Mouse (Mus musculus) stomach, embryonic 14.5 days (tissue): ENCODE measurements around the gene Chd5. TPM values are rescaled to one million over a fixed set of nuclear protein-coding genes. Genes with fewer than 3 reads are reported as not detected.
A peak's percentile ranks its signal among the peaks of the same experiment; 100 is the strongest.

ENCODE experiments used
- ATAC-seq: fragments of 200-750 bp; cut with Nextera tagmentation; 2 replicates; pipeline ENCODE4 v1.8.0; 2017; ENCODE audit warnings: low read depth, moderate TSS enrichment; ENCODE audit not compliant: insufficient number of reproducible peaks, insufficient read depth, low FRiP score
- H3K27ac ChIP-seq: fragments of 300-500 bp; sonication (generic); 2 replicates; pipeline ENCODE4 v1.5.1; 2014; ENCODE audit warnings: mild to moderate bottlenecking, low read length, moderate library complexity, mixed read lengths
- H3K27me3 ChIP-seq: fragments of 300-500 bp; sonication (generic); 2 replicates; pipeline ENCODE4 v1.6.1; 2014; ENCODE audit warnings: low read length, control low read depth, mixed read lengths; ENCODE audit not compliant: control insufficient read depth, insufficient read depth
- H3K36me3 ChIP-seq: fragments of 300-500 bp; sonication (generic); 2 replicates; pipeline ENCODE4 v1.6.1; 2014; ENCODE audit warnings: mild to moderate bottlenecking, control low read depth, low read length, moderate library complexity, mixed read lengths; ENCODE audit not compliant: control insufficient read depth, insufficient read depth
- H3K4me1 ChIP-seq: fragments of 300-500 bp; sonication (generic); 2 replicates; pipeline ENCODE4 v1.6.1; 2014; ENCODE audit warnings: low read length, control low read depth, mixed read lengths; ENCODE audit not compliant: control insufficient read depth, insufficient read depth
- H3K4me2 ChIP-seq: fragments of 300-500 bp; sonication (generic); replicated peaks from 2 replicates; pipeline ENCODE4 v1.6.1; 2014; ENCODE audit warnings: low read depth, low read length, control low read depth
- H3K4me3 ChIP-seq: fragments of 300-500 bp; sonication (generic); 2 replicates; pipeline ENCODE4 v1.5.1; 2014; ENCODE audit warnings: low read depth, low read length, control low read depth
- H3K9ac ChIP-seq: fragments of 300-500 bp; sonication (generic); replicated peaks from 2 replicates; pipeline ENCODE4 v1.6.1; 2014; ENCODE audit warnings: low read depth, mild to moderate bottlenecking, control low read depth, low read length, moderate library complexity, mixed read lengths
- H3K9me3 ChIP-seq: fragments of 300-500 bp; sonication (generic); 2 replicates; pipeline ENCODE4 v1.6.1; 2016; ENCODE audit warnings: low read depth, low read length, control low read depth; ENCODE audit not compliant: control insufficient read depth
- WGBS: fragments of 180-500 bp; shearing (Covaris S2); extraction: QIAGEN DNeasy Blood & Tissue Kit; methylation state at CpG from one replicate; pipeline ENCODE4 v1.1.7; 2014; 5-methylcytosine and 5-hydroxymethylcytosine counted together
- polyA plus RNA-seq: library from polyadenylated mRNA; unstranded; fragments of >200 nt; fragmentation: Nextera tagmentation; extraction: Ambion mirVana; gene quantifications from 2 replicates; pipeline ENCODE4 v1.2.1, GENCODE M21; 2014

Chd5 gene
- polyA plus RNA-seq, result 0.39 and 0.81 TPM in 2 replicates

- Histone ChIP-seq H3K4me1 (0 out of 2 replicates have a peak, but pooled peaks cover 9% of the 10 kb centered on the region), H3K4me3 (peak within 1 kb of the TSS; percentile 49), H3K4me2 (peak within 1 kb of the TSS; percentile 100), H3K9me3 (no peaks in the 10 kb centered on the region), H3K9ac (no peak within 1 kb of the TSS; the same call in 1 of the 2 replicates), H3K27me3 (peaks cover 28% of the 10 kb centered on the region), H3K36me3 (peaks cover 14% of the 10 kb centered on the region), H3K27ac (no peak within 1 kb of the TSS)
- WGBS, result 1% methylated on average over 62 of the region's 120 CpGs
- no peak for ATAC-seq
These were observed at the start of gene Chd5 for GRCm38 (mm10) chr4:152338419-152339292. Gene Chd5, plus strand, starts transcription at chr4:152338651.

GRCm38 (mm10) chr4:152290385-152290784, 48.1 kb upstream of the Chd5 start:
- Histone ChIP-seq H3K4me2 (peak overlapping the region; percentile 37), H3K36me3 (no peaks in the 10 kb centered on the region), H3K9me3 (no peaks in the 10 kb centered on the region), H3K4me1 (peaks cover 15% of the 10 kb centered on the region; the same call in 1 of the 2 replicates), H3K9ac (no peak overlapping the region), H3K27me3 (peaks cover 53% of the 10 kb centered on the region), H3K27ac (no peak overlapping the region), H3K4me3 (peak overlapping the region; percentile 8)
- under 1% methylated on average over 39 of the region's 39 CpGs for WGBS
- ATAC-seq, result no peak

GRCm38 (mm10) chr4:152290991-152291390, 47.5 kb upstream of the Chd5 start:
- 0 out of 2 replicates have a peak overlapping the region, but pooled peaks have one; percentile 37 for H3K4me2 ChIP-seq
- no peak overlapping the region for H3K27ac ChIP-seq
- no peak overlapping the region for H3K4me3 ChIP-seq
- peaks cover 48% of the 10 kb centered on the region for H3K27me3 ChIP-seq
- H3K9me3 ChIP-seq, result no peaks in the 10 kb centered on the region
- no peaks in the 10 kb centered on the region for H3K36me3 ChIP-seq
- peaks cover 19% of the 10 kb centered on the region; the same call in 1 of the 2 replicates for H3K4me1 ChIP-seq
- no peak overlapping the region for H3K9ac ChIP-seq
- ATAC-seq, result no peak
- WGBS, result 25% methylated on average over 11 of the region's 11 CpGs

- Histone ChIP-seq H3K4me2 (peak within 1 kb of the TSS; percentile 37), H3K36me3 (no peaks in the 10 kb centered on the region), H3K27ac (no peak within 1 kb of the TSS), H3K9me3 (no peaks in the 10 kb centered on the region), H3K9ac (no peak within 1 kb of the TSS), H3K27me3 (peaks cover 43% of the 10 kb centered on the region), H3K4me3 (peak within 1 kb of the TSS; percentile 8; the same call in 1 of the 2 replicates), H3K4me1 (peaks cover 19% of the 10 kb centered on the region; the same call in 1 of the 2 replicates)
- 33% methylated on average over 6 of the region's 6 CpGs for WGBS
- no peak for ATAC-seq
These were observed 46.9 kb upstream of the Chd5 start, which contains the start of gene Hes3 for GRCm38 (mm10) chr4:152291562-152291961. Gene Hes3, minus strand, starts transcription at chr4:152291662.

GRCm38 (mm10) chr4:152292102-152292765, 46.2 kb upstream of the Chd5 start:
- peaks cover 36% of the 10 kb centered on the region for H3K27me3 ChIP-seq
- H3K4me3 ChIP-seq, result no peak overlapping the region

GRCm38 (mm10) chr4:152294188-152294929, 44.1 kb upstream of the Chd5 start:
- peaks cover 27% of the 10 kb centered on the region for H3K4me1 ChIP-seq
- H3K36me3 ChIP-seq, result no peaks in the 10 kb centered on the region
- no peak for ATAC-seq
- H3K4me3 ChIP-seq, result no peak overlapping the region
- 52% methylated on average over 10 of the region's 10 CpGs for WGBS
- no peak overlapping the region for H3K9ac ChIP-seq
- H3K9me3 ChIP-seq, result no peaks in the 10 kb centered on the region
- H3K4me2 ChIP-seq, result no peak overlapping the region
- no peak overlapping the region for H3K27ac ChIP-seq
- H3K27me3 ChIP-seq, result peaks cover 22% of the 10 kb centered on the region

More at GRCm38 (mm10) chr4:152292102-152292765, 46.2 kb upstream of the Chd5 start:
- Histone ChIP-seq H3K9me3 (no peaks in the 10 kb centered on the region), H3K27ac (no peak overlapping the region), H3K4me1 (peaks cover 19% of the 10 kb centered on the region; the same call in 1 of the 2 replicates), H3K9ac (no peak overlapping the region), H3K4me2 (no peak overlapping the region), H3K36me3 (no peaks in the 10 kb centered on the region)
- no peak for ATAC-seq
- 14% methylated on average over 12 of the region's 12 CpGs for WGBS

GRCm38 (mm10) chr4:152295916-152296315, 42.5 kb upstream of the Chd5 start:
- Histone ChIP-seq H3K36me3 (peaks cover 4% of the 10 kb centered on the region; the same call in 1 of the 2 replicates), H3K9me3 (no peaks in the 10 kb centered on the region), H3K4me1 (peaks cover 21% of the 10 kb centered on the region), H3K27ac (peak overlapping the region; percentile 52; the same call in 1 of the 2 replicates), H3K4me3 (no peak overlapping the region), H3K27me3 (peaks cover 9% of the 10 kb centered on the region; the same call in 1 of the 2 replicates), H3K4me2 (no peak overlapping the region), H3K9ac (no peak overlapping the region)
- no peak for ATAC-seq
- WGBS, result 35% methylated on average over 4 of the region's 4 CpGs
